Mouse (Mus musculus) CH12.LX (cell line): ENCODE measurements around the gene Avl9.

Source experiments
- CTCF ChIP-seq, 2 experiments: IDR thresholded peaks in 1 of 2; conservative IDR thresholded peaks in 1 of 2; 2 replicates each; pipeline ENCODE4 v1.5.1; 2011 to 2012; ENCODE audit warnings: low read depth in 2 of 2, low read length in 2 of 2, improper control_type of control experiment in 1 of 2, inconsistent platforms in 1 of 2, mild to moderate bottlenecking in 1 of 2, moderate library complexity in 1 of 2
- MYC ChIP-seq: IDR thresholded peaks from 2 replicates; pipeline ENCODE4 v1.6.1; 2011; ENCODE audit warnings: low read depth, mild to moderate bottlenecking, improper control_type of control experiment, low read length
- POLR2A ChIP-seq: IDR thresholded peaks from 2 replicates; pipeline ENCODE4 v1.6.1; 2011; ENCODE audit warnings: low read depth, mild to moderate bottlenecking, improper control_type of control experiment, low read length
- POLR2AphosphoS2 ChIP-seq: IDR thresholded peaks from 2 replicates; pipeline ENCODE4 v1.6.1; 2011; ENCODE audit warnings: low read depth, low read length, improper control_type of control experiment
- RCOR1 ChIP-seq: conservative IDR thresholded peaks from 2 replicates; pipeline ENCODE4 v1.6.1; 2012; ENCODE audit warnings: low read depth, mild to moderate bottlenecking, inconsistent platforms, low read length, improper control_type of control experiment
- USF1 ChIP-seq: IDR thresholded peaks from 2 replicates; pipeline ENCODE4 v1.6.1; 2014; ENCODE audit warnings: low read depth, mild to moderate bottlenecking, inconsistent platforms, low read length, improper control_type of control experiment
- ZKSCAN1 ChIP-seq: IDR thresholded peaks from 2 replicates; pipeline ENCODE4 v1.6.1; 2012; ENCODE audit warnings: low read depth, inconsistent platforms, low read length, improper control_type of control experiment, borderline replicate concordance

GRCm38 (mm10) chr6:56732545-56732944 lies 17.8 kb downstream of the Avl9 start:
- TF ChIP-seq POLR2A (no peak), CTCF (conservative IDR thresholded peaks at IDR 0.05 in 1 of 2, IDR thresholded peaks at IDR 0.05 in 1 of 2; ENCODE audit: low read depth in 2 of 2, low read length in 2 of 2) (no peak), USF1 (no peak), RCOR1 (no peak), POLR2AphosphoS2 (no peak), MYC (no peak), ZKSCAN1 (no peak)
